Mouse (Mus musculus) heart, postnatal 10 days (tissue): ENCODE data around the gene H3f3a. TPM values are rescaled to one million over a fixed set of nuclear protein-coding genes. Genes with fewer than 3 reads are reported as not detected.
"Not testable (repeated sequence)": the region's sequence is repeated elsewhere in the genome, so short reads cannot be mapped to it uniquely, and the experiment has no call there.

Experiments
- DNase-seq, 2 experiments: peaks; one replicate each; pipeline ENCODE4 v3.0.0; 2021
- intact Hi-C: fragments of 180-260 bp; cut with DNase I; formaldehyde crosslinking; loops from one replicate; pipeline ENCODE4 v1.15.1; 2025
- total RNA-seq, 2 experiments: library from RNA; stranded (reverse); gene quantifications; 2 replicates each; pipeline ENCODE4 v1.2.3; 2021

Gene H3f3a
- total RNA-seq, result 100 to 1,000 TPM; 868 to 930 TPM

DNA sequence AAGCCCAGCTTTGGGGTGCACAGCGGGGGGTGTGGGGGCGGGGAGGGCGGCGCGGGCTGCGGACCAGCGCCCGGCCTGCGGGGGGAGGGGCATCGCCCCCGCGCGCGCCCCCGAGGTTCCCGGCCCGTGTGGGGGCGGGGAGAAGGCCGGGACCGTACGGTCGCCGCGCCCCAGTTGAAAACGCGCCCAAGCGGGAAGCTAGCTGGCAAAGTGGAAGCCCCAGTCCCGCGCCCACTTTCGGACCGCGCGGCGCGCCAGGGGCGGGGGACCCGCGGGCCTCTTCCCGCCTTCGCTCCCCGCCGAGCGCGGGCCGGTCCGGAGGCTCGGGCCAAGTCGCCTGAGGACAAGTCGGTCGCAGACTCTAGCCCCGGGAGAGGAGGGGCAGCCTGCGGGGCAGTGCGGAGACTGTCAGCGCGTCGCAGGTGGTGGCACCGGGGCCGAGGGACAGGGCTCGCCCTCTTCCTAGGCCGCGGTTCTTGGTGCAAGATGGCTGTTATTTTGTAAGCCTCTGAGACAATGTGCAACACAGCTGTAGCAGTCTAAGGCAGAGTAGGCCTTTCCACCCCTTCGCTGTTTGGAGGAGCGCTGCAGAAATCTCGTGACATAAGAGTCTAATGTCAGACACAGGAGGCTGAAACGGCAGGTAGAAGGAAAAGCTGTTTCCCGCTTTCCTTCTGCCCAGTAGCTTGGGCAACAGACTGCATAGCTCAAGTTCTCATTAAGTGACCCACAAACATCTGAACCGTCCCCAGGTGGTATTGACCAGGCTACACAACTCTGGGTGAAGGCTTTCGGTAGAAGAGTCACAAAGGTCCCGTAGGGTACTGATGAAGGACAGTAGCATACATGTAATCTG is at the start of gene H3f3a:
H3f3a (minus strand) TSS at position 59 of the 856 bp plus-strand sequence.
- intact Hi-C loops, result loop anchor here (1.0 to 2.0 kb wide), 2 partner anchors 34 to 45 kb away; no protein-coding TSS in a partner anchor
- DNase-seq, result peak; percentile 91 to 92

DNA sequence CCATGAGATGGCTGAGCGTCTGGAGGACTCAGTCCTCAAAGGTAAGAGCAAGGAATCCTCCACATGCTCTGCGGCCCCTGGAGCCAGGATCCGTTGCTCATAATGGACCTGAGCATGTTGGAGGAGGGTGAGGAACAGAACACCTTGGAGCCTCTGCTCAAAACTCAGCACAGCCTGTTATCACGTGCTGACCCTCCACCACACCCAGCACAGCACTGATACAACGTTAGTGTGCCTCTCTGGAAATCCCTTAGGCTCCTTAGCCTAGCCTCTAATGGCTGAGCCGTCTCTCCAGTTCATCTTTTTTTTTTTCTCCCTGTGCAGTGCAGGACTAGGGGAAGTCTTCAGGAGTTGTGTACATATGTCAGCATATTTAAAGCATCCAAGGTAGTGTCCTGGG is 46.3 kb upstream of the H3f3a start:
- DNase-seq, result no peak

GRCm38 (mm10) chr1:180858763-180859162 is 45.0 kb upstream of the H3f3a start:
- intact Hi-C loops, result no loop called here
- no peak for DNase-seq

More for the DNA sequence above, 46.3 kb upstream of the H3f3a start:
- intact Hi-C loops, result loop anchor here (5.0 kb wide), 1 partner anchor 93 kb away; no protein-coding TSS in a partner anchor

- DNase-seq, result peak; percentile 100
- intact Hi-C loops, result no loop called here
Measured at GRCm38 (mm10) chr1:180850316-180851270, 36.9 kb upstream of the H3f3a start, which contains the start of gene Sde2. TSS of gene Sde2 (plus strand) at chr1:180851127.

DNA sequence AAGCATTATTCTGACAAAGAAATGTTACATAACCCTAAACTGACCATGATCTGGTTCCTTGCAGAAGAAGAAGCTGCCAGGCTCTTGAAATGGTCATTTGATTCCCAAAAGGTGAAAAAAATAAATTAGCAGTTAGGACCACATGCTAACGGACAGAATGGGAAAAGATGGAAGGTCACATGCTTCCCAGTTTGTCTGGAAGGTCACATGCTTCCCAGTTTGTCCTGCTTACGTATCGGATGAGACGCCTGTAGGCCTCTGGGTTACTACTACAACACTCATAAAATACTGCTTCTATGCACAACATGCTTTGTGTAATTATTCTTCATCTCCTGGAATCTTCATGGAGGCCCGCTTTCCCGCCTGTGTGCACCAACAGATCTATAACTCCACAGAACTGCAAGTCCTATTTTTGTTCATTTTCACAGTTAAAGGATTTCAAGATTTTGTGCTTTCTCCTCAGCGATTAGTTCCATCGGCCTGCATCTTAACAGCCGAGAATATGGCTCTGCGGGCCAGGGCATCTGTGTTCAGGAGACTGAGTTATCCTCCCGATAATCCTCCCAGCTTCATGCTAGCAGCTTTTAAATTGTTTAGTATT is 36.1 kb upstream of the H3f3a start:
- DNase-seq, result peak in 1 of 2 experiments; percentile 27
- intact Hi-C loops, result loop anchor here (2.0 kb wide), 1 partner anchor 71 kb away; no protein-coding TSS in a partner anchor

DNA sequence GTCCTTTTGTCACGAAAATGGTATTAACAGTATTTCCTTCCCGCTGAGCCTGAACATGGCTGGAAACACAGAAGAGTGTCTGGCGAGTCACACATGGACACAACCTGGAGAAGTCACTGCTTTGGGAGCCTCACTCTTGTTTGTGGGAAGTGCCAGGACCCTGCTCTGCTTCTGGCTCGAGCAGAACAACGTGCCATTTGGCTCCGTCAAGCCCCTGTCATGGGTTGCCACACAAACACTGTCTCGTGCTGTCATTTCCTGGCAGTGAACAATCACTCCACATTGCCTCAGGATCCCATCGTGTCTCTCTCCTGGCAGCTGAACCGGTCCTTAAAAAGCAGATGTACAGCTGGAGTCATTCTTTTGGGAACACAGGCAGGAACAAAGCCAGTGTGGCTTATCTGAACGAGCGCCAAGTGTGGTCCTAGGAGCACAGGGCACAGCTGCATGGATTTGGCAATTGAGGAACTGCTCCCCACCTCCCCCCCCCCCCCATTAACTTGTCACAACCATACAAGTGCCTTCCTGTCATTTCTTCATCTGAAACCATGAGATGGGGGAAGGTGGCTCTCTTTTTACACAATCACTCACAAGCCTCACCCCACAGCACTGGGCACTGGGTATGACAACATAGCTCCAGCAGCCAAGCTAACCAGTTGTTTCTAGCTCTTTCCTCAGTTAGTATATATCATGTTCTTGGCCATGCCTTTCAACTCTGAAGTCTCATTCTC is 34.9 kb upstream of the H3f3a start:
- intact Hi-C loops, result loop anchor here (1.0 to 2.0 kb wide), 2 partner anchors 35 to 70 kb away; partner anchors contain the start of gene H3f3a
- peak; percentile 85 for DNase-seq

DNA sequence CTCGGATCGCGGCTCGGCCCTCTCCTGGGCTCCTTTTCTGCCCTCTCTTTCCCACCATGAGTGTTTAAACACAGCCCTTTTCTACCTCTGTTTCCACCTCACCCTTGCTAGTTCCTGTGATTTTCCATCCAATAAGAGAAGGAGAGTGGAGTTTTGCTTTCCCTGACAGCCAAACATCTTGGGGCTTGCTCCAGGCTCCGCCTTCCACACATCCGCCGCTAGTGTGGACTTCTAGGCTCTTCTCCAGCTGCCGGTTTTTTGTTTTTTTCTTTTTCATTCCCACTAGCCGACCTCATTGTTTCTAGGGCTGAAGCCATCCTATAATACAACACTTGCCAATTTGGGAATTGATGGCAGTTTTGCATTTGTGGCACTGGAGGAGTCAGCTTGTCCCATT is 34.4 kb upstream of the H3f3a start:
- peak; percentile 87 to 91 for DNase-seq
- intact Hi-C loops, result loop anchor here (1.0 to 2.0 kb wide), 2 partner anchors 35 to 69 kb away; partner anchors contain the start of gene H3f3a

- intact Hi-C loops, result no loop called here
- no peak for DNase-seq
Measured at GRCm38 (mm10) chr1:180841561-180842300, 28.0 kb upstream of the H3f3a start.

GRCm38 (mm10) chr1:180839201-180839910 is 25.6 kb upstream of the H3f3a start:
- DNase-seq, result no peak
- intact Hi-C loops, result no loop called here

DNA sequence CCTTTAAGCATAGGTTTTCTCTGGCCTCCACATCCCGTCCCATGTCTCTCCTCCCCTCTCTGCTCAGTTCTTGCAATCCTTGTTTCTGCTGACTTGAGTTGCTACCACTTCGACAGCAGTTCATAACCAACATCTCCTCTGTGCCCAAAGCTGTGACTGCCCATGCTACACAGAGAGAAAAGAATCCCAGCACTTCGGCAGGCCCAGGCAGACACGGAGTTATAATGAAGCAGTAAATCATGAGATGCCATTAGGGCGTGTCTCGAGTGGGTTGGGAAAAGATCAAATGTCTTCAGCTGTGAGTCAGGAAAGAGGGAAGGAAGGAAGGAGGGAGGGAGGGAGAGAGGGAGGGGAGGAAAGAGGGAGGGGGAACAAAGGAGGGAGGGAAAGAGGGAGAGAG is 24.3 kb upstream of the H3f3a start:
- intact Hi-C loops, result no loop called here
- no peak for DNase-seq

DNA sequence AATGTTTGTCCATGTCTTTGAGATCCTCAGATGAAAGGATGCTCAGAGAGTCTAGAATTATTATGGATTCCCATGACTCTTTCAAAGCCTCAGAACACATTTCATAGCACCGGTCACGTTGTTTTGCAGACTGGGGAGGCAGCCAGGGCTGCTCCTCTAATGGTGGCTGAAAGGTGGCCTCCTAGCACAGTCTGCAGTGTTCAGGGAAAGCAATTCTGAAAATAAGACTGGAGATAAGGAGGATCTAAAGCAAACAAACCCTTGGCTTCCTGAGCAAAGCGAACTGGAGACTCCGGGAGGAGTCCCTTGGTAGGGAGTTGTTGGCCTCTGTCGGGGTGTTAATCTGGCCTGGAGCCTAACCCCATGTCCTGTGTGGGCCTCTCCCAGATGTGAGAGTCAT is 23.4 kb upstream of the H3f3a start:
- intact Hi-C loops, result no loop called here
- DNase-seq, result no peak

GRCm38 (mm10) chr1:180836467-180836866 is 22.7 kb upstream of the H3f3a start:
- DNase-seq, intact Hi-C loops: not testable (repeated sequence)

DNA sequence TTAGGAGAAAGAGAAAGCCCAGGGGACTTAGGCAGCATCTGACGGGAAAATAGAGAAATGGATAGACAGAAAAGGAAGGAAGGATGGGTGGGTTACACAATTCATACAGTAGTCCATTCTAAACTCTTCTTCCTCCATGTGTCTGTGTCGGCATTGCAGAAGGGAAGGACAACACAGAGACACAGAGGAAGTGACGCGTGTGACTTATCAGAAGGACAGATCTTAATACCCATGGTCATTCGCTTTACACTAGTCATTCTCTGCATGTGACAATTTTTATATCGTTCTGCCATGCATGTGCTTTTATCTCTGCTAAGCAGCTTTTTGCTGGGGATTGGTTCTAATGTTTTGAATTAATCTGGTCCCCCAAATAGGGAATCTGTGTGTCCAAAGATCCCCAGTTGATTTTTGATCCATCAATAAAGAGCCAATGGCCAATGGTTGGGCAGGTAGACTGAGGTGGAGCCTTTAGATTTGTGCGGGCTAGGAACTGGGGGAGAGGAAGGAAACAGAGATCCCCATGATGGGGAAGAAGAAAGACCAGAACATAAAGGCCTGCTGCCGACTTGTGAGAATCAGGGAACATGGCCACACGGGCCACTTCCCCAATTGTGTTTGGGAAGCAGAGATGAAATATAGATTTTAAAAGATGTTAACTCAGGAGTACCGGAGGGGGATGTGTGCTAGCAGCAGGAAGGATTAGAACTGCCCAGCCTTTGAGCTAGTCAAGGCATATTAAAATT is 21.7 kb upstream of the H3f3a start:
- intact Hi-C loops, result no loop called here
- DNase-seq, result no peak

DNA sequence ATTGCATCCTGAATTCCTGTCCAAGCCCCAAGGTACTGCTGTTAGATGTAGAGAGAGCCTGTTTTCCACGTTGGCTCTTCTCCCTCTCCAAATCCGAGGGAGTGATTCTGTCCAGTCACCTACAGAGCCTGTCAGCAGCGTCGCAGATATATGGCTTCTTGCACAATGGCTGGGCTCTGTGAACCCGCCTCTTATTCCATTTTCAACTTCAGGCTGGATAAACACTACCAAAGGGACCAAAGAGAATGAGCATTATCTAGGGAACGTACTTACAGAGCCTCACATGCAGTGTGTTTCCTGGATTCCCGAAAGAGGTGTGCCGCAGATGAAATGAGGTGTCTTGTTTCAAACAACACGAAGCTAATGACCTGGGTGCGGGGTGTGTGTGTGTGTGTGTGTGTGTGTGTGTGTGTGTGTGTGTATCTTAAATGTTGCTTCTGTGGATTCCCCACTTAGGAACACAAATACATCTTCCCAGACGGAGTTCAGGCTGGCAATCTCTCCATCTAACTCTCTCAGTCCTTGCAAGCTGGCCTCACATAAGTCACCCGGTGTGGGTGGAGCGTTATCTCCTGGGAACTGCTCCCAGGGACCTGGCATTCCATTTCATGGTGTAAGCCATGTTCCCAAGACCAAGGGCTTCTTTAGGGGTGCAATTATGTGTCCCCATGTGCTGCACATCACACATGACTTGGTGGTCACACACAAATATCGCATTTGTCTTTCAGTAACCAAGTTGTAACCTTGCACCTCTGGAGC is 17.0 kb upstream of the H3f3a start:
- intact Hi-C loops, result no loop called here
- no peak for DNase-seq

- intact Hi-C loops, result no loop called here
- peak in 1 of 2 experiments; percentile 16 for DNase-seq
Measured at GRCm38 (mm10) chr1:180830175-180830574, 16.4 kb upstream of the H3f3a start.

- DNase-seq, result no peak
- intact Hi-C loops, result no loop called here
Measured at GRCm38 (mm10) chr1:180829775-180830174, 16.0 kb upstream of the H3f3a start.

DNA sequence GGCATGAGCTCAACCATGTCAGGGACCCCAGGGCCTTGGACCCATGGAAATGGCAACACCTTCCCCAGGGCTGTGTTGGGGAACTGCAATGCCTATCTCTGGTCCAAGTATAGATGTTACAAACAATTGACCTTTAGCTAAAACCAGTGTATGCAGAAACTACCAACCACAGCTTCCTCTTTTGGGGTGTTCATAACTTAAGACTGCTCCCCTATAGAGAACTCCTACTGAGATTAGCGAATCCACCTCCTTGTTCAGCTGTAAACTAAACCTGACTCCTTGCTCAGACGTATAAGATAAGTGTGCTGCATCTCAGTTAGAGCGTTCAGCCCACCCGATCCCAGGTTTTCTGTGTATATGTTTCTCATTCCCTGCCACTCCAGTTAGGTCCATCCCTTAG is 12.9 kb upstream of the H3f3a start:
- no peak for DNase-seq
- intact Hi-C loops, result no loop called here
